In genomic region chr2:153005981-153006380, GRCm38 (mm10) we compare ENCODE assay signal across 33 mouse cellular contexts. TPM values are rescaled to one million over a fixed set of nuclear protein-coding genes. Genes with fewer than 3 reads are reported as not detected.
"Had no signal": no experiment of that assay in that cellular context is flagged by ENCODE, and none has a peak within 500 bp of the region (broad histone marks: within the 10 kb centered on the region; RNA-seq: fewer than 3 reads in every experiment).

No protein-coding gene starts in this region.

- H3K9ac ChIP-seq: heart, embryonic 13.5 days; heart, embryonic 15.5 days; hindbrain, embryonic 13.5 days; hindbrain, embryonic 15.5 days; kidney, embryonic 15.5 days; limb, embryonic 13.5 days; limb, embryonic 15.5 days; liver, embryonic 13.5 days had no signal

- H3K4me1 ChIP-seq: heart, embryonic 13.5 days; heart, embryonic 15.5 days; hindbrain, embryonic 15.5 days; kidney, embryonic 15.5 days; limb, embryonic 13.5 days; limb, embryonic 15.5 days; liver, embryonic 13.5 days had no signal

- H3K4me2 ChIP-seq: heart, embryonic 11.5 days; heart, embryonic 13.5 days; heart, embryonic 15.5 days; hindbrain, embryonic 13.5 days; hindbrain, embryonic 15.5 days; kidney, embryonic 15.5 days; limb, embryonic 13.5 days; limb, embryonic 15.5 days; liver, embryonic 11.5 days; liver, embryonic 13.5 days had no signal

- DNase-seq: gastrocnemius, adult 2 months; gastrocnemius, postnatal 10 days; gastrocnemius, postnatal 25 days; heart, adult 18-20 months; heart, postnatal 14 days; heart, postnatal 36 days; kidney, adult 11 months; kidney, adult 2 months; kidney, adult 9 months; kidney, postnatal 14 days; kidney, postnatal 36 days; layer of hippocampus, adult 9-11 months; layer of hippocampus, postnatal 36 days; left cerebral cortex, postnatal 4 days; liver, embryonic 13.5 days had no signal

- H3K9me3 ChIP-seq: heart, embryonic 13.5 days; heart, embryonic 15.5 days; hindbrain, embryonic 13.5 days; hindbrain, embryonic 15.5 days; kidney, embryonic 15.5 days; limb, embryonic 13.5 days; limb, embryonic 15.5 days; liver, embryonic 13.5 days had no signal

- H3K27ac ChIP-seq: gastrocnemius, adult 2 months; heart, embryonic 13.5 days; heart, embryonic 15.5 days; hindbrain, embryonic 13.5 days; hindbrain, embryonic 15.5 days; hindbrain, postnatal 0 days; kidney, embryonic 15.5 days; kidney, postnatal 0 days; limb, embryonic 13.5 days; limb, embryonic 15.5 days; liver, embryonic 13.5 days had no signal

- H3K27me3 ChIP-seq: heart, embryonic 13.5 days; hindbrain, embryonic 13.5 days; hindbrain, embryonic 15.5 days; limb, embryonic 13.5 days; limb, embryonic 15.5 days had no signal

- H3K4me3 ChIP-seq: gastrocnemius, adult 2 months; heart, embryonic 13.5 days; heart, embryonic 15.5 days; hindbrain, embryonic 13.5 days; hindbrain, embryonic 15.5 days; kidney, embryonic 15.5 days; limb, embryonic 13.5 days; limb, embryonic 15.5 days; liver, embryonic 13.5 days had no signal

- ATAC-seq: hindbrain, postnatal 0 days; intestine, embryonic 16.5 days had no signal

RNA-seq across cellular contexts. Expression of gene Xkr7, which starts 25.7 kb away (rescaled TPM):
- total RNA-seq: gastrocnemius, adult 2 months; granulocyte monocyte progenitor cell, adult 5-6 weeks; heart, adult 18-20 months; heart, postnatal 14 days; heart, postnatal 36 days; hematopoietic stem cell, adult 5-6 weeks had no signal
- polyA plus RNA-seq: heart, embryonic 11.5 days; heart, embryonic 13.5 days; heart, embryonic 15.5 days; heart, postnatal 0 days; intestine, embryonic 14.5 days; kidney, adult 2 months; kidney, embryonic 15.5 days; kidney, postnatal 0 days; limb, embryonic 11.5 days; limb, embryonic 13.5 days; limb, embryonic 15.5 days; liver, embryonic 11.5 days; liver, embryonic 13.5 days had no signal

RNA-seq across cellular contexts. Expression of gene Ttll9, which starts 43.7 kb away (rescaled TPM):
- total RNA-seq: gastrocnemius, adult 2 months; gastrocnemius, postnatal 10 days; gastrocnemius, postnatal 25 days; gastrocnemius, postnatal 4 days; heart, adult 18-20 months; heart, postnatal 14 days; heart, postnatal 36 days; hematopoietic stem cell, adult 5-6 weeks had no signal

RNA-seq across cellular contexts. Expression of gene Dusp15, which starts 54.5 kb away (rescaled TPM):
- total RNA-seq: granulocyte monocyte progenitor cell, adult 5-6 weeks; heart, adult 18-20 months; heart, postnatal 36 days; hematopoietic stem cell, adult 5-6 weeks had no signal
- polyA plus RNA-seq: heart, postnatal 0 days; liver, embryonic 11.5 days; liver, embryonic 13.5 days had no signal
